Mouse (Mus musculus): ENCODE results near the gene Tmem132c.

The Tmem132c gene

DNA sequence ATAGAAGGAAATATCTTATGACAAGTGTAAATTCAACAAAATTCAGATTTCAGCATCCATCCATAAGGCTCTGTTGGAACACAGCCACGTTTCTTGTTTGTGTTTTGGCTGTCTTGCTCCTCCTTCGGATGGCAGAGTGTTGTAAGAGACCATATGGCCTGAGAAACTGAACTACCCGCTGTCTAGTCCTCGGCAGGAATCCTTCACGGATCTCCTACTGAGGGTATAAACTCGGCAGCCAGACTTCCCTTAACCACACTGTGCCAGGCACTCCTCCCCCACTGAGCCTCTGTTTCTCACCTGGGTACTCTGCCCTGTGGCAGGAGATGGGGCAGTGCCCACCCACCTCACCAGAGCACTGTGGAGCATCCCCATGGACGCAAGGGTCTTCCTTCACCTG is 174.9 kb downstream of the Tmem132c start:
- peak; percentile 13 for DNase-seq (ENCODE audit: low spot score)

DNA sequence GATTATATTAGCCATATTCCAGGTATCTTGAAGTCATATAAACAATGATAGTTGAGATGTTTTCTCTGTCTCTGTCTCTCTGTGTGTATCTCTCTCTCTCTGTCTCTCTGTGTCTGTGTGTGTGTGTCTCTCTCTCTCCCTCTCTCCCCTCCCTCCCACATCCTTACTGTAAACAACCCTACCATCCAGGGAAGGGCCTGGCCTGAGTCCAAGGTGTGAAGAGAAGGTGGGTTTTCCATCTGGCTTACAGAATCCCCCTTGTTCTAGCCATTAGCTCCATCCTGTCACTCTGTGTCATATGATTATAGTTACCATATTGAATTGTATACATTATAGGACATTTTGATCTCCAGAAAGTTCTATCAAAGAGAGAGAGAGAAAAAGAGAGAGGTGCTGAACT is 182.3 kb downstream of the Tmem132c start:
- DNase-seq (ENCODE audit: low spot score): no peak

DNA sequence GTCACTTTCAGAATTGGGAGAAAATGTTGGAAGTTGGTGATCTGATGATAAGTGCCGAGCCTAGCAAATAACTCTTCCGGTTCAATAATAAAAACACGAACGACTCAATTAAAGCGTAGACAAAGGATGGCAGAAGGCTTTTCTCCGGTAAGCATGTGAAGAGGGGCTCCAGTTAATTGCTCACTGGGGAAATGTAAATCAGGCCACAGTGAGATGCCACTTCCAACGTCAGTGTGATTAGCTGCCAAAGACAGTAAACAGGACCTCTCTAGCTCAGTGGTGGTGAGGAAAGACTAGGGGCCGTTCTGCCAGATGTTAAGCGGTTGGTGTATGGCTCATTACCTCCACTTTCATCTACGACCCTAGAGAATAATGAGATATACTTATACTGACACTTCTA is 187.5 kb downstream of the Tmem132c start:
- DNase-seq (ENCODE audit: low spot score): no peak

DNA sequence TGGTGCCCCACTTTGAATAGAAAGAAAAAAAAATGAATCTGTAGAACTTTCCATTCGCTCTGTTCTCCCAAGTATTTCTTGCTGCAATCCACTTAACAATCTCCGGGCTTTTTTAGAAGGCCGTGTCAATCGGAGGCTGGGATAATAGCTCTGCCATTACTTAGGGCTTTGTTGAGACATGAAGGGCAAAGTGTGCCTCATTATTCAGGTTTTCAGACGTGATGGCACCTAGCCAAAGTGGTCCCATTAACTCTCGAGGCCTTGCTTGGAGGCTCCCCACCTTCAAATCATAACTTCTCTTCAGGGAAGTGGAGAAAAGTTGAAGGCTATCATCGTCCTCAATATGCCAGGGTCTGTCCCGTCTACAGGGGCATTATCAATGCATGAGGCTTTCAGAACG is 190.0 kb downstream of the Tmem132c start:
- DNase-seq (ENCODE audit: low spot score): no peak

DNA sequence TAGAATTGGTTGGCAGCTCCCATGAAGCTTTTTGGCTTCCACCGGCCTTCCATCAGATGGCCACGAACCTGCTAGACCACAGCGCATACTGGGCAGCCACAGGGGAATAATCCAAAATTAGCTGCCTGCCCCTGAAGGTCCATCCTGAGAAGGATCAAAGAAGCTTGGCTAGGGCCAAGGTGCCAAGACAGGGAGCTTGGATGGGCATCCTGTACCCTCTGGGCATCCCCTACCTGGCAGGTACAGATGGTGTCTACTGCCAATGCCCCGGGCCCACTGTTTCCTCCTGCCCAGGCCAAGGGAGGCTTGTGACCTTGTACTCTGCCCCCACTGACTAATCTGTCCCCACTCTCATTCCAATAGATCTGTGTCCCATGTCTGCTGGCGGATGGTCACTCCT is 195.2 kb downstream of the Tmem132c start:
- DNase-seq (ENCODE audit: low spot score): no peak

DNA sequence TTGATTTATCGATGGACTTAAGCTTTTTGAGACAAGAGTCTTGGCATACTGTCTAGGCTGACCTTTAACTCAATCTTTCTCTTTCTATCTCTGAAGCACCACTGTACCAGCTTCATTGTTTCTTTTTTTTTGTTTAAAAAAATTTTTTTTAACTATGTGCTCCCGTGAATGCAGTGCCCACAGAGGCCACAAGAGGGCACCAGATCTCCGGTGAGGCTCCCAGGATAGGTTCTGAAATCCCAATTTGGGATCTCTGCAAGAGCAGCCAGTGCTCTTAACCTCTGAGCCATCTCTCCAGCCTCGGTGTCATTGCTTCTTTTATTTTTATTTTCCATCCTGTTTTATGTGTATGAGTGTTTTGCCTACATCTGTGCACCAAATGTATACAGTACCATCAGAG is 197.0 kb downstream of the Tmem132c start:
- no peak for DNase-seq (ENCODE audit: low spot score)

DNA sequence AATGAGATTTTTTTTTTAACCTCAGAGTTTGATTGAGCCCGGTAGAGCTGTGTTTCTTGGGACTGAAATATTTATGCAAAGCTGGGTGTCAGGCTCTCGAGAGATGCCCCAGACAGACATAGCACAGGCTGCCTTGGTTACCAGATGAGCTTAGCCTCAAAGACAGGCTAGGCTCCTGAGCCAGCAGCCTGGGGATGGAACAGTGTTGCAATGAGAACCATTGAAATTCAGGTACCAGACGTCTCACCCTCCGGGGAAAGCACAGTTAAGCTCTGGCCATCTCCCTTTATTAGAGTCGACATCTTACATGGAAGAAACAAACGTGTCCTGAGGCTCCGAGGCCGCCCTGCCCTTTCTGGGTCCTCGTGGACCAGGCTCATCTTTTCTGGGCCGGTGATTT is 200.4 kb downstream of the Tmem132c start:
- DNase-seq (ENCODE audit: low spot score): no peak

DNA sequence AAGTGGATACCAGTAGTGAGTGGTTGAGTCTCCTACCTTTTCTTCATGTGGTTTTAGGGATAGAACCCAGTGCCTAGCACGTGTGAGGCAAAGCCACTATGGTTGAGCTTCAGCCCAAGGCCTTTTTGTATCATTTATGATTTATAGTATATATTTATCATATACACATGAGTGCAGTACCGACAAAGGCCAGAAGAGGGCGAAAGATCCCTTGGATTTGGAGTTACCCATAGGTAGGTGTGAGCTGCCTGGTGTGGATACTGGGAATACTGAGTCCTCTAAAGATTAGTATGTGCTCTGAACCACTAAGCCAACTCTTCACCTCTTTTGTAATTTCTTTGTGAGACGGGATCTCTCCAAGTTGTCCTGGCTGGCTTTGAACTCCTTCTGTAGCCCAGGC is 212.0 kb downstream of the Tmem132c start:
- peak; percentile 19 for DNase-seq (ENCODE audit: low spot score)

DNA sequence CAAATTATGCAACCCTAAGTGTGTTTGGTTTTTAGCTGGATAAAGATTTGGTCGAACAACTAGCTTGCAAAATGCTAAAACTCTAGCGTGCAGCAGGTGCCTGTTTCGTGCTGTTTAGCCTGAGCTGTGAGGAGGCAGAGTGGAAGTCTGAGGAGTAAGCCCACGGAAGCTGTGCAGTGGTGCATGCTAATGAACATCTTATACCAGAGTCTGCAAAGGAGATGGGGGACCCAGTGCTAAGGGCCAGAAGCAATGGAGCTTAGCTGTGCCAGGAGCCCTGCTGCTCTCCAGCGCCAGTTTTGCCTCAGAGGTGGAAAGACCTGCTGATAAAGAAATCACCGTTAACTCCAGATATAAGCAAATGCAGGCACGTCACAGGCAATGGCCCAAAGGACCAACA is 212.5 kb downstream of the Tmem132c start:
- no peak for DNase-seq (ENCODE audit: low spot score)

DNA sequence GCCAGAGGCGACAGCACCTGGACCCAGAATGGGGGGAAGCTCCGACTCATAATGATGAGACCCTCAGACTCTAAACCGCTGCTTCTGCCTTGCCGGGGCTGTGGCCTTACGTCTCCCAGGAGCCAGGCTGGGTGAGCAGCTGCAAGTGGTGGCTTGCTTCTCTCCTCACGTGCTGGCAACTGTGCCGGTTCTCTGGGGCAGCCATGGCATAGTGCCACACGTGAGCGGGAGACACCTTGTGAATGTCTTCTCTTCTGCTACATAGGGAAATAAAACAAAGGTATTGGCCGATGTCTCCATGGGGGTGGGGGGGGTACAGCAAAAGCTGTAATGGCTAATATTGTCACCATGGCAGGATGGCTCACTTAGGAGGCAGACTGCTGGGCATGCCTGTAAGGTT is 214.5 kb downstream of the Tmem132c start:
- DNase-seq (ENCODE audit: low spot score): no peak

DNA sequence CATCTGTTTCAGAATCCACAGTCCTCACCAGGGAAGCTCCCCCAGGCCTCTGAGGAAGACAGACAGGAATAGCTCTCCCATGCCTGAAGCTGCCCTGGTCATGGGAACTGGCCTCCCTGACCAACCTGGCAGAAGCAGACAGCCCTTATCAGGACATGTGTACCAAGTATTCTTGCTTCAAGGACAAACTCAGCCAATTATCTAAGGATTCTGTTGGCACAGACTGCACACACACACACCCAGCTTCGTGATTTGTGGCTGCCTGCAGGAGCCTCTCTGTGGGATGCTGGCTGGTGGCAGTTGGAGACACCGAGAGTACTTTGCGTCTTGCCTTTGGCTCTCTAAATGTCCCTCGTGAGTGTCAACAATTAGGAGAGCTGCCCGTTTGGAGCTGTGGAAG is 226.5 kb downstream of the Tmem132c start:
- DNase-seq (ENCODE audit: low spot score): no peak

DNA sequence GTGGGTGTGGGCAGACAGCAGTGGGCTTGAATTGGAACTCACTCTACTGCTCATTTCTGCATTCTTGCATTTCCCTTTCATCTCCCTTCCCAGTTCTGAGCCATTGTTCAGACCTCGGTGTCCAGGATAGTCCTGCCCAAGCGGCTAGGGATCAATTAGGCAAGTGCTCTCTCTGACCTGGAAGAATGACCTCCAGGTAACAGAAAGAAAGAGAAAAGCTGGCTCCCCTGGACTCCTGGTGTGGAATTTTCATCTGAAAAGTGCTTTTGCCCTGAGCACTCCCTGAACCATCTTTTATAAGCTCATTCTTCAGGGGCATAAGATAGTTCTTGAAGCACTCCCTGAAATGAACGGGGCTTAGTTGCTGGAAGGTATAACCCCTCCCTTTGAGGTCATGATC is 228.7 kb downstream of the Tmem132c start:
- no peak for DNase-seq (ENCODE audit: low spot score)

DNA sequence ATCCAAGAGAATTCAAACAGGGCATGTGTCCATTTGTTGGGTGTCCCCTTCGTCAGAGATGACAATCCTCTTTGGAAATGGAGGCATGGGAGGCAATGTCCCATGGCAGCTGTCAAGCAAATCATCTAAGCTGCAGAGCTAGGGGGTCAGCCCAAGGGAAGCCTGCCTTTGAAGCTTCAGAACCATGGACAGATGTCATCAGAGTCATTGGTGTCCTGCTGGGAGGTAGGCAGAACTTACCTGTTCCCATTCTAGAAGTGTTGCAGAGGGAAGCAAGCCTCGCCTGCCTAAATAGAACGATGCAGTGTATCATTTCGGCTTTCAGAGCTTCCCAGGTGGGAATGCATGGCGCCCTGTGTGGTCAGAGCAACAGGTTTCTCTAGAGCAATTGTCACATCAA is 230.3 kb downstream of the Tmem132c start:
- DNase-seq (ENCODE audit: low spot score): no peak

DNA sequence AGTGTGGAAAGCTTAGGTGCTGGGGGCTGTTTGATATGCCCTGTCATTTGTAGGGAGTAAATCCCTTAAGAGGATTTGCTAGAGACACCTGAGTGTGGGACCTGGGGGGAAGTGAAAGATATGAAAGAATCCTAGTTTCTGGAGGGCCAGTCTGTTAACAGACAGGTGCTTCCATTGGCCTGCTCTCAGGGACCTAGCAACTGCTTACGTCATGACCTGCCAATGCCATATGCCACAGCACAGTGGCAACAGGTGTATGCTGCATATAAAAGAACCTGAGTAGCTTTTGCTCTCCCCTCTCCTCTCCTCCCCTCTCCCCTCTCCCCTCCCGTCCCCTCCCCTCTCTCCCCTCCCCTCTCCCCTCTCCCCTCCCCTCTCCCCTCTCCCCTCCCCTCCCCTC is 232.1 kb downstream of the Tmem132c start:
- DNase-seq (ENCODE audit: low spot score): no peak

DNA sequence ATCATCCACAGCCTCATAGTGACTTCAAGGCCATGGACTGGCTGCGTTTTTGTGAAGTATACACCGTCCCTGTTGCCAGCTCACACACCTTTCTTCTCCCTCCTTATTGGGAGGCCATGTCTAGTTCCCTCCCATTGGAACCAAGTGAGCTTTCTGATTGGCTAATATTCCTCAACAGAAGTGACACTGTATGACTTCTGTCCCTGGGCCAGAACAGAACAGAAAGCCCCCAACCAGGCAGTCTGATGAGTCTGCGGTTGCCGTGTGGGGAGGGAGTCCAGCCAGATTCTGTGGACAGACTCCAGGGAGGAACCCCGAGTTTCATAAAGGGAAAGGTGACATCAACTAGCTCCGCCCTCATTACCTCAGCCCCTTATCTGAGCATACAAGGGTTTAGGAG is 233.2 kb downstream of the Tmem132c start:
- DNase-seq (ENCODE audit: low spot score): no peak

DNA sequence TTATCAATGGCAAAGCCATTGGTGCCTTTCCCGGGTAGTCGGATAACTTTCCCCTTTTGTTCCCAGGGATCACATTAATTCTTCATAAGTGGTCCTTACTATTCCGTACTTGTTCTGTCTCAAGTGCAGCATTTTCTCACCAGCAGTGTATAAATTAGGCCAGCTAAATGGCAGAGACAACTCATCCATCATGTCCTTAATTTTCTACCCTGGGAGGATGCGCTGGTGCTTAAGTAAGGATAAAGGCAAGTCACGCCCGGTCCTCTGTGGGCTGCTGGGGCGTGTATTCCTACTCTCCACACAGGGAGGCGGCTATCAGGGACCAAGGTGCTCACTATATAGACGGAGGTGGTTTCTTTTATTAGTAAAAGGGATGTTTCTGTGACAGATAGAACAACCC is 236.2 kb downstream of the Tmem132c start:
- no peak for DNase-seq (ENCODE audit: low spot score)

DNA sequence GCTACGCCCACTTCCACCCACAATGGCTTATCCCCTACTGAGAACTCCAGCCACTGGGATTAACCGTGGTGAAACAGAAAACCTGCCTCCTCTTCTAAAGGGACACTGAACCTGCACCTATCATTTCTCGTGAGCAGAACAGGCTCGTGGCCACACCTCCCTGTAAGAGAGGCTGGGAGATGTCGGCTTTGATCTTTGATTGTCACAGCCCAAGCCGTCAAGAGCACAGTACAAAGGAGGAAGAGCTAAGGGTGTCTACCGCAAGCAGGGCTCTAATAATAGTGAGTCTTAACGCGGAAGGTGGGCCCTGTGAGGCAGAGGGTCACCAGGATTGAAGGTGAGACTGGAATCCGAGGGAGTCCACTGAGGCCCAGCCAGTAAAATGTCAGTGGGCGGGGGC is 236.7 kb downstream of the Tmem132c start:
- no peak for DNase-seq (ENCODE audit: low spot score)

DNA sequence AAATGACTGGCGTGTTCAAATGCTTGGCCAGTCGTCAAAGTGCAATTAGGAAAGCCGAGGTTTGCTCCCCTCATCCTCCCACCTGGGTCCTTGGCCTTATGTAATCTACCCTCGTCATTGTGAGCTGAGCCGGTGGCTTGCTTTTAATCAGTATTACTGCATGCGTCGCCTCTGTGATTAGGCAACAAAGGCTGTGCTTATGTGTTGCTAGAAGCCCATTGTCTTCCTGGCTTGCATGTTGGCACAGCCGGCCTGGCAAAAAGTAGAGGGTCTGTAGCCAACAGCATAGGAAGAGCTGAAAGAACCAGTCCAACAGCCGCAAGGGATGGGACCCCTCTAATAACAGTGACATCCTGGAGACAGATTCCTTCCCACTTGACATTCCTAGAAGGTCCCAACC is 239.3 kb downstream of the Tmem132c start:
- DNase-seq (ENCODE audit: low spot score): no peak

DNA sequence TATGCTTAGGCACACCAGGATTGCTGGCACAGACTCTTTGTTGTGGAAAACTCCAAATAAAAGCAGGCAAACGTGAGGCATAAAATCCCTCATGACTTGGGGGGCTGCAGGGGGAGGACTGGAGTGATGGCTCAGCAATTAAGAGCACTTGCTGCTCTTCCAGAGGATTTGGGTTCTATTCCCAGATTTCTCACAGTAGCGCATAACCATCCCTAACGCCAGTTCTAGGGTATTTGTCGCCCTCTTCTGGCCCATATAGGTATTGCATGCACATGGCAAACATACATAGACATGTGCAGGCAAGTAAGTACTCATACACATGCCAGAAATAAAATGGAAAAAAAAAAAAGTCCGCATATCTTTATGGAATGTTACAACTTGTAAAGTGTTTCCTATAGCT is 239.8 kb downstream of the Tmem132c start:
- peak; percentile 44 for DNase-seq (ENCODE audit: low spot score)

DNA sequence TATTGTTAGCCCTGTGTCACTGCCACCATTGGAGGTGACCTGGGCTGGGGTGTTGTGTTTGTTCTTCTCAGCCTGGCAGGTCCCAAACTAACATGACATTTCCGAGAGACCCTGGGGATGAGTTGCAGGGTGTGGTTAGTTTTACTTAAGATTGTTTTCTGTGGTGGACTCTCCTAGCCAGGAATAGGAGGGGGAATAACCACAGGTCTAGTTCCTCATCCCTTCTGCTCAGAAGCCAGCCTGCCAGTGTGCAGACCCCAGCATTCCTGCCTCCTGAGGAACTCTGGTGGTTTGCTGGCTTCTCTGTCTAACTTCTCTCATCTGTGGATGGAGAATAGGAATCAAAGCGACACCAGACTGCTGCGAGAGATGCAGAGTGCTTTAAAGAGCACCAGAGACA is 240.7 kb downstream of the Tmem132c start:
- no peak for DNase-seq (ENCODE audit: low spot score)

DNA sequence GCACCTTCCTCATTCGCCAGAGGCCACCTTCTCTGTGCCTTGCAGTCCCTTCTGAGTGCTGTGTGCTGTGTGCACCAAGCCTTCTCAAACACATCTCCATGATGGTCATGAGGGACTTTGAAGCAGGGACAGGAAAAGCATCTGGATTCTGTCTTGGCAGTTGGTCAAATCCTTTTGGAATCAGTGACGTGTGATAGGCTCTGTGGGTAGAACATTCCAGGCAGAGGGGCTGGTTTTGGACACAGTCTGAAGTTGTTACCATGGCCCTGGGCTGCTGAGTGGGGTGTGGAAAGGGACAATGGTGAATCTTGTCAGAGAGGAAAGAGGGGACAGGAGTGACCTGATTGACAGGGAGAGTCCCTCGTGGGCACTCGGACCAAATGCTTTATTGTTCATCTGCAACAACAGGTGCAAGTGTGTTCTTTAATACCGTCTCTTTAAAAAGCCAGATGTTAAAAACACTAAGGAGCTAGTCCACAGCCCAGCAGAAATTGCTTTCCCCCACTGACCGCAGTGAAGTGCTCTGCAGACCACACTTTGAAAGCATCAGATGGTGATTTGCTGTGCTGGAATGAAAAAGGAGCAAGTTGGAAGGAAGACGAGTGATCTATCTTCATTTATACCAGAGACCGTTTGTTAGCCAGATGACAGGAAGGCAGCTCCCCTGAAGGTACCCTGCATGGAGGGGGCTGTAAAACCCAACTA is 242.5 kb downstream of the Tmem132c start:
- DNase-seq (ENCODE audit: low spot score): no peak

DNA sequence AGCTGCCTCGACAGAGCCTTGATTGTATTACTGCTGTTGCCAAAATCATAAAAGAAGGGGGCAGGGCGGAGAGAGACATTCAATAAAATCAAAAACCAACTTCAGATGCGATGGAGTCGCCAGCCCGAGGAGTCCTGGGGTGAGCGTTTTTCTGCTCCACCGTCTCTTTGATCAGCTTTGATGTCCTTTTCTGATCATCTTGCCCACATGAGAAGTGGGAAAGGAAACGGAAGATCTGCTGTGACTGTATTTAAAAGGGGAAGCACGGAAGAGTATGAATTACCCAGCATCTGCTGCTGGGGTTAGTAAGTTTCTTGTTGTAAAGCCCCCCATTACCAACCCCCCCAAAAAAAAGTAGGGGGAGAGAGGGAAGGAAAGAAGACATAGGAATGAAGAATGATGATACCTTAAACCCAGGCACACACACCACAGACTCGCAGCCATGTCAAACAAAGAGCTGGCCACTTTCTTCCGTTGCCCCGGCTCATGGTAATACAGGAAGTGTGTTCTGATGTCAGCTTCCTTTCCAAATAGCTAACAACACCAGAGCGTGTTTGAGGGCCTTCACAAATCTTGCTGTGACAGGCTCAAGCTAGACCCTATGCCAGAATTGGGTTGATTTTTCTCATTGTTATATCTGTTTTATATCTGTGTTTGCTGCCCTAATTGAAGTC is 243.3 kb downstream of the Tmem132c start:
- no peak for DNase-seq (ENCODE audit: low spot score)

DNA sequence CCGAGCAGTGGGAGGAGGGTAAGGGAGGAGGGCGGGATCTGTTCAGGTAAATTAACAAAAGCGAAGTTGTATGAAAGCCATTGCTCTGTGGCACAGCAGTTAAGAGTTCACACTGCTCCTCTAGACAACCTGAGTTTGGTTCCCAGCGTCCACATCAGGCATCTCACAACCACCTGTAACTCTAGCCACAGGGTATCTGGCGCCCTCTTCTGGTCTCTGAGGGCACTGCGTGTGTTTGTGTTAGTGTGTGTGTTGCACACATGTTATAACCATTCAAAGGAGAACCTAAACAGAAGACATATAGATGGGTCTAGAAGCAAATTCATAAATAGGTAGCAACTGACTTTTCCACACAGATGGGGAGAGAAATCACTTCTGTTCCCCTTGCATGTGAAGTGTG is 245.6 kb downstream of the Tmem132c start:
- DNase-seq (ENCODE audit: low spot score): peak; percentile 8

DNA sequence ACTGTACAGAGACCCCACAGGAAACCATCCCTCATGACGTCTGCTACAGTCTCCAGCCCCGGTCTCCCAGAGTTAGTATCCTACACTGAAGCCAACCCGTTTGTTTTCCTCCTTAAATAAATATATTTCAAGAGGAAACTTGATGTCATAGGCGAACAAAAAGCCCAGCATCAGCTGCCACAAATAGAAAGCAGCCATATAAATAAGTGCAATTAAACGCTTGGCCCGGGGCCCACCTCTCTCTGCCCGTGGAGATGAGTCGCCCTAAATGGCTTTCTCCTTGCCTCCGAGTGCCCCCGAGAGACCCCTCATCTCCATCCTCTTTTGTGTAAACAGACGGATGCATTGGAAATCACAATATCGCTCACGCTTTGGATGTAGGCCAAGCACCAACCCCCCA is 247.1 kb downstream of the Tmem132c start:
- no peak for DNase-seq (ENCODE audit: low spot score)

Measured in layer of hippocampus, adult 11-12 months (tissue).